ENCODE assay signal across 27 mouse cellular contexts in the genomic region with DNA sequence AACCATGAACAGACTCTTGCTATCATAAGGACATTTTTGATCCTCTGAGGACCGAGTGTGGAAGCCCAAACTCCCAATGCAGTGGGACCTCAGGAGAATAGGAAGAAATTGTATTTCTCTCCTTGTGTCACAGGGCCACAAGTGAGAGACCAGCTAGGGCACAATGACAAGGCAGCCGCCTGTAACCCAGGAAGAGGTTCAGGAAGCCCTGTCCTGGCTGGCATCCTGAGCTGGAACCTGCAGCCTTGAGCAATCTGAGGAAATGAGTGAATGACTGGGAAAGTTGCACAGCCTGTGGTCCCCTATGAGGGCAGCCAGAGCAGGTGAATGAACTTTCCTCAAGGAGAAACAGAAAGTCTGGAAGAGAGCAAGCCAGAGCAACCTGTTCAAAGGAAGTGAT.
"Had no signal": no experiment of that assay in that cellular context is flagged by ENCODE, and none has a peak within 500 bp of the region (broad histone marks: within the 10 kb centered on the region; RNA-seq: fewer than 3 reads in every experiment).

No protein-coding gene starts in this region.

- H3K27ac ChIP-seq: embryonic facial prominence, embryonic 10.5 days; embryonic facial prominence, embryonic 12.5 days; embryonic facial prominence, embryonic 13.5 days; embryonic facial prominence, embryonic 15.5 days; forebrain, embryonic 12.5 days; forebrain, embryonic 13.5 days; forebrain, embryonic 15.5 days; gastrocnemius, adult 2 months; heart, adult 2 months had no signal

- H3K9ac ChIP-seq: embryonic facial prominence, embryonic 12.5 days; embryonic facial prominence, embryonic 13.5 days; embryonic facial prominence, embryonic 15.5 days; forebrain, embryonic 12.5 days; forebrain, embryonic 13.5 days; forebrain, embryonic 15.5 days; forebrain, postnatal 0 days had no signal

- H3K27me3 ChIP-seq: embryonic facial prominence, embryonic 12.5 days; embryonic facial prominence, embryonic 13.5 days; embryonic facial prominence, embryonic 15.5 days; forebrain, embryonic 13.5 days; forebrain, embryonic 15.5 days had no signal

- ATAC-seq: forebrain, embryonic 13.5 days; forebrain, embryonic 14.5 days; forebrain, embryonic 15.5 days; forebrain, embryonic 16.5 days; forebrain, postnatal 0 days had no signal

- DNase-seq: cerebellum, adult 2 months; cerebellum, adult 8-10 months; cerebellum, adult 9-10 months; cerebellum, adult 9-11 months; cerebellum, postnatal 10 days; cerebellum, postnatal 14 days; cerebellum, postnatal 25 days; cerebellum, postnatal 36 days; embryo, embryonic 11 days; forebrain, postnatal 0 days; gastrocnemius, adult 2 months; gastrocnemius, postnatal 10 days; gastrocnemius, postnatal 14 days; gastrocnemius, postnatal 25 days; gastrocnemius, postnatal 36 days; heart, adult 18-20 months; heart, adult 2 months had no signal

- H3K4me3 ChIP-seq: embryonic facial prominence, embryonic 10.5 days; embryonic facial prominence, embryonic 12.5 days; embryonic facial prominence, embryonic 13.5 days; embryonic facial prominence, embryonic 15.5 days; erythroblast, embryonic 14.5 days; forebrain, embryonic 12.5 days; forebrain, embryonic 13.5 days; forebrain, embryonic 15.5 days; gastrocnemius, adult 2 months; heart, adult 2 months had no signal

- H3K36me3 ChIP-seq: embryonic facial prominence, embryonic 10.5 days; embryonic facial prominence, embryonic 12.5 days; embryonic facial prominence, embryonic 13.5 days; embryonic facial prominence, embryonic 15.5 days; forebrain, embryonic 12.5 days; forebrain, embryonic 15.5 days had no signal

- H3K9me3 ChIP-seq: embryonic facial prominence, embryonic 10.5 days; embryonic facial prominence, embryonic 12.5 days; embryonic facial prominence, embryonic 13.5 days; embryonic facial prominence, embryonic 15.5 days; forebrain, embryonic 12.5 days; forebrain, embryonic 13.5 days; forebrain, embryonic 15.5 days had no signal

- H3K4me2 ChIP-seq: embryonic facial prominence, embryonic 12.5 days; embryonic facial prominence, embryonic 13.5 days; embryonic facial prominence, embryonic 15.5 days; forebrain, embryonic 12.5 days; forebrain, embryonic 13.5 days; forebrain, embryonic 15.5 days had no signal
